Mouse (Mus musculus) cerebellum, adult 2 months (tissue): ENCODE data around the gene Lemd2.

ENCODE experiments used
- CTCF ChIP-seq: fragments of 200-500 bp; IDR thresholded peaks from 2 replicates; pipeline ENCODE4 v1.5.1; 2011; ENCODE audit warnings: low read depth, mild to moderate bottlenecking, control low read depth, low read length, moderate library complexity, borderline replicate concordance; ENCODE audit not compliant: insufficient read depth
- POLR2A ChIP-seq: fragments of 200-500 bp; IDR thresholded peaks from 2 replicates; pipeline ENCODE4 v1.6.1; 2011; ENCODE audit warnings: low read length, control low read depth, borderline replicate concordance; ENCODE audit not compliant: insufficient read depth

DNA sequence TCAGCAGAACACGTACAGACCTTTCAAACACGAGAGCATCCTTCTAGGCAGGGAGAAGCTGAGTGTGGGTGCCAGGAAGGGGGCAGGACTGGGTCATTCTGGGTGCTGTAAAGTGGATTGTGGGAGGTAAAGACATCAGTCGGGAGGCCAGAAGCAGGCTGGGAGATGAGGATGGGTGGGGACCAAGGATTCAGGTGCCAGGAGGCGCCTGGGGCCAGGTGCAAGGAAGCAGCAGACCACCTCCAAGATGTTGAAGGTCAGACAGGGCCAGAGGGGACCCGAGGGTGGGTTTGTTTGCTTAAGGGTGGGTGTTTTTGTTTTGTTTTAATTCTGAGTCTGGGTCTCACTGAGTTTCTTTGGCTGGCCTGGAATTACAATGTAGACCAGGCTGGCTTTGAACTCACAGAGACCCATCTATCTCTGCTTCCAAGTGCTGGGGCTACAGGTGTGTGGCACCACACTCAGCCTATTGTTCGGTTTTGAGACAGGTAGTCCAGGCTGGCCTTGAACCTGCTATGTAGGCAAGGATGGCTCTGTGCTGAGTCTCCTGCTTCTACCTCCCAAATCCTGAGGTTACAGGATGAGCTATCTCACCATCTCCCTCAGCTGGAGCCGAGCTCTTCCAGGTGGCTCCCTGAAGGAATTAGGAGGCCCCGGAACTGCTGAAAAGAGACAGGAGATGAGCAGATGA lies 26.3 kb upstream of the Lemd2 start:
- no peak for TF ChIP-seq POLR2A
- TF ChIP-seq CTCF: no peak
